Mouse (Mus musculus) bone marrow macrophage, adult 2 months (primary cell): ENCODE data around the gene Exoc2.

ENCODE experiments used
- CTCF ChIP-seq: IDR thresholded peaks from 2 replicates; pipeline ENCODE4 v1.5.1; 2012; ENCODE audit warnings: low read depth, mild to moderate bottlenecking, low read length, moderate library complexity
- POLR2A ChIP-seq: IDR thresholded peaks from 2 replicates; pipeline ENCODE4 v1.6.1; 2012; ENCODE audit warnings: mild to moderate bottlenecking, low read depth, low read length, borderline replicate concordance

DNA sequence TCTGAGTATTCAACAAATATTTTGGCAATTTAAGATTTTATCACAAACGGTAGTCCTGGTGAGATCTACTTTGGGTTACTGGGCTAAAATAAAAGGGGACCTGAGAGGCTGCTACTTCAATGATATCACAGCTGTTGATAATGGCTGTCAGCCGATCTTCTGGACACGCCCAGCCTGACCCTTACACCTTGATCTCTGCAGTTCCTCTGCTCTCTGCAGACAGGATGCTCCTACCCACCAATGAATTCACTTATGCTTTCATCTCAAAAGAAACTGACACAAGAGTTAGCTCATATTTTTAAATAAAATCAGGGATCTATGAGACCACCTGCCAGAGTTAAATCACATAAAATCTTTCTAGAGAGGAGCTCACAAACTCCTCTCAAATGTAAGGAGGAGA lies 149.0 kb downstream of the Exoc2 start:
- TF ChIP-seq CTCF = no peak
- no peak for TF ChIP-seq POLR2A
